Mouse (Mus musculus) fibroblast of lung, adult 2 months (primary cell): ENCODE data around the gene Gm17604.
A peak's percentile ranks its signal among the peaks of the same experiment; 100 is the strongest.

Experiments used
- DNase-seq: peaks from one replicate; pipeline ENCODE4 v3.0.0-alpha.2; 2011; ENCODE audit warnings: low read depth

Gene Gm17604

DNA sequence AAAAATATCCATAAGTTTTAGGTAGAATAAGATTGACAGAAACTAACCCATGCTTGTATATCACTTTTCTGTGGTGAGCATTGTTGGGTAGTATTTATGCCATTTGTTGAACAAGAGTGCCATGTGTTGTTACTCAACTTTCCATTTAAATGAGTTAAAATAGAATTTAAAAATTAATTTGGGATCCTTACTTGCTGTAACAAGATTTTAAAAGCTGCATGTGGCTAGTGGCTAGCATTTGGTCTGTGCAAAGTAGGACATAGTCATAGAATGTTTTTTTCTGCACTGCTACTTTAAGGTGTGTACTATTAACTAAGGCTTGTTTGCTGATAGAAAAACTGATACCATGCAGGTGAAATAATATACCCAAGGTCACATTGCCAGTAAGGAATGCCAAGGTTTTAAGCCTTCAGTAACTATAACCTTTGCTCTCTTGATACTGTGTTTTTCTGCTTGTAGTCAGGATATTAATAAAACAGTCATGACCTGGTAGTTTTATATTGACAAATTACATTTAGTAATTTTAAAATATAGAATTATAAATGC, at the start of gene Gm17604:
Gene Gm17604 (minus strand): TSS at position 51 of the 546 bp plus-strand sequence.
- no peak for DNase-seq

DNA sequence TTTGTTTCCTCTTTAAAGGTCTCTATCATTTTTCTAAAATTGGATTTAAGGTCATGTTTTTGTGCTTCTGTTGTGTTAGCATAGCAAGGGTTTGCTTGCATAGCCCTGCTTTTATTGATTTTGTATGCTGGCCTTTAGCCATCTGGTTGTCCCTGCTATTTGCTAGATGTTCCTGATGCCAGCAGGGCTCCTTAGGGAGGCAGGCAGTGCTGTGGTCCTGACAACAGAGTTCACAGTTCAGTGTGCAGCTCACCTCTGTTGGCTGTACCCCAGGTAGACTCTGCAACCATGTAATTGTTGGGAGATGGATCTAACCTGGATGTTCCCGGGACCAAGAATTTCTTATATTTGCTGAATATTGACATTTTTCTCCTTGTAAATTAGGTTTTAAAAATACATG, 45.3 kb upstream of the Gm17604 start:
- DNase-seq: no peak

GRCm38 (mm10) chrX:165003141-165003540, 1.5 kb downstream of the Gm17604 start:
- no peak for DNase-seq

- DNase-seq: peak; percentile 87
Measured at GRCm38 (mm10) chrX:164980193-164980775, 24.3 kb downstream of the Gm17604 start, which contains the start of the genes Mospd2 and Fancb. Gene Mospd2 (minus strand): TSS chrX:164980375. Gene Fancb (plus strand): TSS chrX:164980592.

GRCm38 (mm10) chrX:164978866-164979265, 25.8 kb downstream of the Gm17604 start:
- DNase-seq: no peak

DNA sequence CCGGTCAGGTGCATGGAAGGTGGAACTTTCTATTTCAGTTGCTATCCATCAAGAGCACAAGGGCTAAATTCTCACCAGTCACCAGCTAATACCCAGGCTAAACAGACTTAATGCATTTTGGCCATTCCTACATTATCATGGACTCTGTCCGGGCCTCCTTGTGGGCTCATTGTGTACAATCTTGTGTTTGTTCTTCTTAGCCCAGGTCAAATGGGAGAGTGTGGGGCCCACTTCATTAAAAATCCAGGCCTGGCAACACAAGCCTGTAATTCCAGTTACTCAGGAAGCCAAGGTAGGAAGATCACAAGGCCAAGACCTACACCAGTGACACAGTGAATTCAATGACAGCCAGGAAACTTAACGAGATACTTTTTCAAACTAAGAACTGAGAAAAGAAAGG, 33.4 kb downstream of the Gm17604 start:
- DNase-seq: no peak

- no peak for DNase-seq
Measured at GRCm38 (mm10) chrX:164965750-164966448, 38.7 kb downstream of the Gm17604 start.
